Mouse (Mus musculus): ENCODE results near the gene Upk3b.
"Not testable (repeated sequence)": the region's sequence is repeated elsewhere in the genome, so short reads cannot be mapped to it uniquely, and the experiment has no call there.

Upk3b gene

GRCm38 (mm10) chr5:136035285-136035684 lies 3.0 kb upstream of the Upk3b start:
- DNase-seq, result no peak

- DNase-seq, result no peak
These were observed 1.6 kb upstream of the Upk3b start for GRCm38 (mm10) chr5:136036667-136037066.

- peak; percentile 15 to 20 for DNase-seq
These were observed 1.9 kb downstream of the Upk3b start for GRCm38 (mm10) chr5:136040210-136040609.

DNA sequence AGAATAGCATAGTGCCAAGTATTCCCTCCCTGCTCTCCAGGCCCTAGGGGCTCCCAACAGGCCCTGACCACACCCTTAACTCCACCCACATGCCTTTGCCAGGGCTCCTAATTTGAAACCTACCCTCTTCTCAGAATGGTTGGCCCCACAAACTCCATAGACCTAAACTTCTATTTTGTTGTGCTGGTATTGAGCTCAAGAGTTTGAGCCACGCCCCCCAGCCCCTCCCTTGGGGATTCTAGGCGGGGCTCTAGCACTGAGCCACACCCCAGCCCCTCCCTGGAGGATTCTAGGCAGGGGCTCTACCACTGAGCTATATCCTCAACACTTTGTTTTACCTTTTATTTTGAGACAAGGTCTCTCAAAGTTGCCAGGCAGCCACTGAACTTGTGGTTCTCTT lies 3.0 kb downstream of the Upk3b start:
- peak; percentile 28 to 45 for DNase-seq

- DNase-seq, result no peak
These were observed 3.4 kb downstream of the Upk3b start for GRCm38 (mm10) chr5:136041666-136042065.

DNA sequence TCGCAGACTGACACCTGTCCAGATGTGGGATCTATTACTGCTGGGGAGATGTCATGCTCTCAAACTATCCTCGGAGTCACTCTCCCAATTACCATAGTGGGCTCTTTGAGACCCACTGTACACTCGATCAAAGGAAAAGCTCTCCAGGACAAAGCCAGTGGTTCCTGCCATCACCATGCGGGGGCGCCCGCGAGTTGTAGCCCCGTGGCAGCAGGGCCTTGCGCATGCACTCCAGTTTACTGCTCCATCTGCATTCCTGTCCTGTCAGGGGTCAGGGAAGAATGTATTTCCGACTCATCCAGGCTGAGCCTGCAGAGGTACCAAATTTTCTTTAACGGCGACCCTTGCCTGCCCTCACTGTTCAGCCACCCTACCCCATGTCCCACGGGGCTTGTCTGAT lies 6.6 kb downstream of the Upk3b start:
- peak; percentile 53 to 56 for DNase-seq

- peak; percentile 26 to 31 for DNase-seq
These were observed 7.1 kb downstream of the Upk3b start for GRCm38 (mm10) chr5:136045408-136045807.

DNA sequence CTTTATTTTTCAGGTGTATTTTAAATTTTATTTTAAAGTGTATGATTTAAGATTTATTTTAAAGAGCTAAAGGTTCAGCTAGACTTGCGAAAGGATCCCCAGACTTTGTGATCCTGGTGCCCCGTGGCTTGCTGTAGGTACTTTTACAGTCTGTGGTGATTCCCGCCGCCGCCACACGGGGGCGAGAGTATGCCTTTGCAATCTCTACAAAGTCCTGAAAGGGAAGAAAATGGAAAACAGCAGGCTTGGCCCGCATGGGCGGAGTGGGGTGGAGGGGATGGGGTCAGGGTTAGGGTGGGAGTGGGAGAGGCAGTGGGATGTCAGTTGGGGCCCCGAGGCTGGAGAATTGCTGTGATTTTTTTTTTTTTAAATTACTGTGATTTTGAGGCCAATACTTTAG lies 7.7 kb downstream of the Upk3b start:
- DNase-seq, result peak; percentile 90 to 92

- DNase-seq, result not testable (repeated sequence)
These were observed 10.2 kb downstream of the Upk3b start for GRCm38 (mm10) chr5:136048541-136048940.

- DNase-seq, result no peak
These were observed 11.6 kb downstream of the Upk3b start for GRCm38 (mm10) chr5:136049926-136050325.

- DNase-seq, result no peak
These were observed 13.2 kb downstream of the Upk3b start for GRCm38 (mm10) chr5:136051231-136052085.

- DNase-seq, result no peak
These were observed 14.8 kb downstream of the Upk3b start for GRCm38 (mm10) chr5:136052861-136053655.

DNA sequence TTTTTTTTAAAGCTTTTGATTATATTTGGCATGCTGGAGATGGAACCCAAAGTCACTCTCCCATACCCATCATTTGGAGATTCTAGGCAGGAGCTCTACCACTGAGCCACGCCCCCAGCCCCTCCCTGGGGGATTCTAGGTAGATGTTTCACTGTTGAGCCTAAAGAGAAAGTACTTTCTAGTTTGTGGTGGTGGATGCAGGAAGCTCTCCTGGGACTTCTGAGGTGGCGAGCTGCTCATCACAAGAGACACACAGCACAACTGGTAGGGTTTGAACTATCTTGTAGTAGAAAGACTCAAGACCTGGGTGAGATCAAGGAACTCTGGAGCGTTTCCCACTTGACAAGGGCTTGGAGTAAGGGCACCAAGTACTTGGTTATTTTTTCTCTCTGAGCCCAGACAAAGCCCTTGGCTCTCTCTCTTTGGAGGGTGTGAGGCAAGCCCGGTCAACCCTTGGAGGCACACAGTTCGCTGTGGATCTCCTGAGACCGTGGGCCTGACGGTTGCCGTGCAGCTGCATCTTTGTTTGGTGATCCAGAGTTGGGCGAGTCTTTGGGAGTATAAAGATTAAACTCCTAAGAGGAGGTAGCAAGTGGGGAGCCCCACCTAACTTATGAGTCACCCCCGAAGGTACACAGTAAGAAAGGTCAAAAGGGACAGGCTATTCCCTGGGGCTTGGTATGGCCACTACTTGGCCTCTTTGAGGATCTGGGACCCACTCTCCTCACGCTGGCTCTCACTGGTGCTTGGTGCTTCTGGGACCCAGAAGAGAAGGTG lies 16.2 kb downstream of the Upk3b start, which contains the start of gene Upk3bl:
Gene Upk3bl, plus strand, starts transcription at position 192 of the 777 bp plus-strand sequence.
- DNase-seq, result peak; percentile 36 to 48

DNA sequence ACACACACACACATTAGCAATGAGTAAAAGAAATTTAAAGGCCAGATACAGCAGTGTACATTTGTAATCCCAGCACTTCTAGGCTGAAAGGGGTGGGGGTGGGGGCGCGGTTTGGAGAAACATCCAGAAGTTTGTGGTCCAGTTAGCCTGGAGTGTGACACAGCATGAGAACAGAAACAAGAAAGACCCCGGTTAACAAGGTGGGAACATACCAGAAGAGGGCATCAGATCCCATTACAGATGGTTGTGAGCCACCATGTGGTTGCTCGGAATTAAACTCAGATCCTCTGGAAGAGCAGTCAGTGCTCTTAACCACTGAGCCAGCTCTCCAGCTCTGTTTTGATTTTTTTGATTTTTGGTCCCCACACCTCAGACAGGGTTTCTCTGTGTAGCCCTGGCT lies 17.8 kb downstream of the Upk3b start:
- DNase-seq, result no peak

DNA sequence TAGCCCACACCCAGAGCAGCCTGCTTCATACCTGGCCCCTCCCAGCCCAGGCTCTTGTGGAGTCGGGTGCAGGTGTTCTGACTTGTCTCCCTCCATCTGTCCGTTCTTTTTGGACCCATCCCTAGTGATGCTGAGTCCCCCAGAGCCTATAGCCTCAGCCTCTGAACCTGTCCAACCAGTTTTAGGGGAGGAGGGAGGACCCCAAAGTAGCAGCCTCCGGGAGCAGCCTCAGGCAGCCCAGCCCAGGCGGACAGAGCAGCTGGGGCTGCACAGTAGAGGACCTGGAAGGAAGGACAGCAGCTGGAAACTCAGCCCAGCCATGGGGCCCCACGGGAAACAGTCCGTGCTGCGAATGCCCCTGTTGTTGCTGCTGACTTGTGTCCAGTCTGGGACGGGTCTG lies 18.8 kb downstream of the Upk3b start:
- no peak for DNase-seq

- peak; percentile 86 to 89 for DNase-seq
These were observed 23.3 kb downstream of the Upk3b start for GRCm38 (mm10) chr5:136061567-136061966.

GRCm38 (mm10) chr5:136063920-136064319 lies 25.6 kb downstream of the Upk3b start:
- no peak for DNase-seq

GRCm38 (mm10) chr5:136066404-136067148 lies 28.3 kb downstream of the Upk3b start:
- not testable (repeated sequence) for DNase-seq

DNA sequence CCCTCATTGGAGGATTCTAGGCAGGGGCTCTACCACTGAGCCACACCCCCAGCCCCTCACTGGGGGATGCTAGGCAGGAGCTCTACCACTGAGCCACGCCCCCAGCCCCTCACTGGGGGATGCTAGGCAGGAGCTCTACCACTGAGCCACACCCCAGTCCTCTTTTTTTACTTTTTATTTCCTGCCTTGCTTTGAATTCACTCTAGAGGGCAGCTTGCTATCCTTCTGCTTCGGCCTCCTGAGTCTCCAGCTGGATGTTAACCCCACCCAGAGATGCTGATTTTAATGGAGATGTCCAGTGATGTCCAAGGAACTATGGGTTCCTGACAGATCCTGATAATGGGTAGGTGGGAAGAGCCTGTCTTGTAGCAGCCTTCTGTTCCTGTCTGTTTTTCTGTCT lies 31.1 kb downstream of the Upk3b start:
- no peak for DNase-seq

GRCm38 (mm10) chr5:136073051-136073450 lies 34.8 kb downstream of the Upk3b start:
- no peak for DNase-seq

DNA sequence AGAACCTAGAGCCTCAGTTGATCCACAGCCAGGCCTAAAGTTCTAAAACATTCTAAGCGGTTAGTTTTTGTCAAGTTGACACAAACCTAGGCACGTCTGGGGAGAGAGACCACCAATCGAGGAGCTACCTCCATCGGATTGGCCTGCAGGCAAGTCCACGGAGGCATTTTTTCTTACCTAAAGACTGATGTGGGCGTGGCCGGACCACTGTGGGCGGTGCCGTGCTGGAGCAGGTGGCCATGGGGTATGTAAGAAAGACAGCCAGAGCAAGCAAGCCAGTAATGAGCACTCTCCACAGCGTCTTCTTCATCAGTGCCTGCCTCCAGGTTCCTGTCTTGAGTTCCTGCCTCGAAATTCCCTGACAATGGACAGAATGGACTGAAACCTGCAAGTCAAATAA lies 35.2 kb downstream of the Upk3b start:
- no peak for DNase-seq

- no peak for DNase-seq
These were observed 36.8 kb downstream of the Upk3b start for GRCm38 (mm10) chr5:136075076-136075475.

All from B cell, adult 2 months (primary cell).